Comparison of ENCODE assay signal across 39 mouse cellular contexts in the genomic region with DNA sequence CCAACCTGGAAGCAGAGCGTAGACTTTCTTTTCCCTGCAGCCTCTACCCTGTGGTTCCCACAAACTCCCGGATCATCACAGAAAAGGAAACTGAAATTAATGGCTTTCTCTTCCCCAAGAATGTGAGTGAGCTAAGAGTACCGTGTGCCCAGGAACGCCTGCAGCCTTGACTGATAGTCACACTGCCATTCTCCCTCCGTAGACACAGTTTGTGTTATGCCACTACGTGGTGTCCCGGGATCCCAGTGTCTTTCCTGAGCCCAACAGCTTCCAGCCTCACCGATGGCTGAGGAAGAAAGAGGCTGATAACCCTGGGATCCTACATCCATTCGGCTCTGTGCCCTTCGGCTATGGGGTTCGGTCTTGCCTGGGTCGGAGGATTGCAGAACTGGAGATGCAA. TPM values are rescaled to one million over a fixed set of nuclear protein-coding genes. Genes with fewer than 3 reads are reported as not detected.
"Had no signal": no experiment of that assay in that cellular context is flagged by ENCODE, and none has a peak within 500 bp of the region (broad histone marks: within the 10 kb centered on the region; RNA-seq: fewer than 3 reads in every experiment).

No protein-coding gene starts in this region.

- DNase-seq: heart, postnatal 14 days; heart, postnatal 36 days; heart, postnatal 4 days; kidney, adult 11 months; kidney, adult 18-20 months; kidney, adult 2 months; kidney, adult 8-10 months; kidney, adult 9 months; kidney, postnatal 10 days; kidney, postnatal 14 days; kidney, postnatal 25 days; kidney, postnatal 36 days; kidney, postnatal 4 days; layer of hippocampus, adult 9-11 months; layer of hippocampus, postnatal 36 days had no signal

- H3K27me3 ChIP-seq: heart, embryonic 13.5 days; heart, embryonic 15.5 days; hindbrain, embryonic 13.5 days; hindbrain, embryonic 15.5 days; intestine, embryonic 15.5 days; kidney, embryonic 15.5 days had no signal

- H3K36me3 ChIP-seq: heart, embryonic 15.5 days; hindbrain, embryonic 10.5 days; hindbrain, embryonic 12.5 days; hindbrain, embryonic 13.5 days; hindbrain, embryonic 15.5 days; intestine, embryonic 15.5 days; kidney, embryonic 15.5 days had no signal

- H3K4me3 ChIP-seq: heart, embryonic 12.5 days; heart, embryonic 13.5 days; heart, embryonic 15.5 days; hindbrain, embryonic 10.5 days; hindbrain, embryonic 12.5 days; hindbrain, embryonic 13.5 days; hindbrain, embryonic 15.5 days; intestine, embryonic 15.5 days; kidney, embryonic 15.5 days; layer of hippocampus, adult 2 months; left cerebral cortex, adult 2 months had no signal

- H3K4me2 ChIP-seq: heart, embryonic 11.5 days; heart, embryonic 12.5 days; heart, embryonic 13.5 days; heart, embryonic 15.5 days; hindbrain, embryonic 12.5 days; hindbrain, embryonic 13.5 days; hindbrain, embryonic 14.5 days; hindbrain, embryonic 15.5 days; intestine, embryonic 15.5 days; kidney, embryonic 15.5 days had no signal

- H3K27ac ChIP-seq: heart, embryonic 13.5 days; heart, embryonic 15.5 days; hindbrain, embryonic 10.5 days; hindbrain, embryonic 12.5 days; hindbrain, embryonic 13.5 days; hindbrain, embryonic 14.5 days; hindbrain, embryonic 15.5 days; hindbrain, postnatal 0 days; intestine, embryonic 15.5 days; kidney, embryonic 15.5 days; kidney, postnatal 0 days; layer of hippocampus, adult 2 months; left cerebral cortex, adult 2 months had no signal

RNA-seq across cellular contexts. Expression of a gene that starts 12.0 kb away (rescaled TPM):
- total RNA-seq: hematopoietic stem cell, adult 5-6 weeks; hindbrain, postnatal 0 days; layer of hippocampus, adult 2 months; layer of hippocampus, postnatal 10 days; layer of hippocampus, postnatal 25 days; layer of hippocampus, postnatal 36 days; left cerebral cortex, adult 2 months had no signal
- polyA plus RNA-seq: hindbrain, embryonic 10.5 days; hindbrain, embryonic 14.5 days; hindbrain, embryonic 15.5 days; hindbrain, postnatal 0 days; inflammation-experienced regulatory T-cells, adult 6 months had no signal

RNA-seq across cellular contexts. Expression of a gene that starts 34.7 kb away (rescaled TPM):
- total RNA-seq: hematopoietic stem cell, adult 5-6 weeks had no signal
- polyA plus RNA-seq: inflammation-experienced regulatory T-cells, adult 6 months had no signal

RNA-seq across cellular contexts. Expression of a gene that starts 54.3 kb away (rescaled TPM):
- total RNA-seq: heart, postnatal 10 days; heart, postnatal 14 days; heart, postnatal 25 days; heart, postnatal 36 days; heart, postnatal 4 days; hematopoietic stem cell, adult 5-6 weeks had no signal
- polyA plus RNA-seq: heart, embryonic 11.5 days; heart, embryonic 13.5 days; heart, embryonic 14.5 days; heart, embryonic 15.5 days; heart, postnatal 0 days; intestine, postnatal 0 days had no signal
